Mouse (Mus musculus): ENCODE measurements around the gene Rbfox3. TPM values are rescaled to one million over a fixed set of nuclear protein-coding genes. Genes with fewer than 3 reads are reported as not detected.

Gene Rbfox3
- polyA plus RNA-seq, 1 experiment from 2014 or later: 1.5 TPM

DNA sequence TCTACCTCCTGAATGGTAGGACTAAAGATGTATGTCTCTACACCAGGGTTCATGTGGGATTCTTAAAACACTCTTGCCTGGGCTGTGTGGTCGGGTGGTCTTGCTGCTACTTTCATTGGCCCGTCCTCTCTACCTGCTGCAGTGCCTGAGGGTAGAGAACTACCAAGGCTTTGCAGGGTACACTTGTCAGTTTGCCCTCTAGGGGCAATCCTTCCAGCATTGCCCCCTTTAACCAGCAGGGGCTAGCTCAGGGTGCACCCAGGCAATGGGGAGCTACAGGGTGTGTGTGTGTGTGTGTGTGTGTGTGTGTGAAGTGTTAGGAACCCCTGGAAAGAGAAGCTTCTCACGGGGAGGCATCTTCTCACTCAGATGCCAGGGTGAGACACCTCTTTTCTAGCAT, 173.6 kb downstream of the Rbfox3 start:
- no peak overlapping the region for H3K4me3 ChIP-seq
- no peaks in the 10 kb centered on the region for H3K9me3 ChIP-seq
- no peak for ATAC-seq (ENCODE audit: insufficient number of reproducible peaks, insufficient read depth, low FRiP score, low TSS enrichment, low read depth)
- WGBS: 64% methylated on average over 3 of the region's 3 CpGs
- H3K4me2 ChIP-seq: no peak overlapping the region
- peaks cover 19% of the 10 kb centered on the region; the same call in 1 of the 2 replicates for H3K27me3 ChIP-seq
- H3K4me1 ChIP-seq: peaks cover 14% of the 10 kb centered on the region
- no peak overlapping the region for H3K9ac ChIP-seq
- no peak overlapping the region for H3K27ac ChIP-seq
- H3K36me3 ChIP-seq: no peaks in the 10 kb centered on the region

- no peak overlapping the region for H3K9ac ChIP-seq
- peaks cover 14% of the 10 kb centered on the region for H3K4me1 ChIP-seq
- H3K27me3 ChIP-seq: peaks cover 19% of the 10 kb centered on the region; the same call in 1 of the 2 replicates
- no peaks in the 10 kb centered on the region for H3K9me3 ChIP-seq
- ATAC-seq (ENCODE audit: insufficient number of reproducible peaks, insufficient read depth, low FRiP score, low TSS enrichment, low read depth): no peak
- no peak overlapping the region for H3K27ac ChIP-seq
- no peak overlapping the region for H3K4me2 ChIP-seq
- 76% methylated on average over 4 of the region's 4 CpGs for WGBS
- H3K36me3 ChIP-seq: no peaks in the 10 kb centered on the region
- H3K4me3 ChIP-seq: no peak overlapping the region
Observed at GRCm38 (mm10) chr11:118736993-118737392, 174.4 kb downstream of the Rbfox3 start.

GRCm38 (mm10) chr11:118731655-118732054, 179.7 kb downstream of the Rbfox3 start:
- H3K4me1 ChIP-seq: 0 out of 2 replicates have a peak, but pooled peaks cover 4% of the 10 kb centered on the region
- H3K9me3 ChIP-seq: 0 out of 2 replicates have a peak, but pooled peaks cover 3% of the 10 kb centered on the region
- no peak overlapping the region for H3K4me2 ChIP-seq
- 83% methylated on average over 5 of the region's 5 CpGs for WGBS
- H3K4me3 ChIP-seq: no peak overlapping the region
- H3K27ac ChIP-seq: no peak overlapping the region
- H3K9ac ChIP-seq: no peak overlapping the region
- no peak for ATAC-seq (ENCODE audit: insufficient number of reproducible peaks, insufficient read depth, low FRiP score, low TSS enrichment, low read depth)
- H3K36me3 ChIP-seq: no peaks in the 10 kb centered on the region
- peaks cover 4% of the 10 kb centered on the region; the same call in 1 of the 2 replicates for H3K27me3 ChIP-seq

- H3K27me3 ChIP-seq: no peaks in the 10 kb centered on the region
- 0 out of 2 replicates have a peak, but pooled peaks cover 3% of the 10 kb centered on the region for H3K9me3 ChIP-seq
- 44% methylated on average over 8 of the region's 8 CpGs for WGBS
- 0 out of 2 replicates have a peak, but pooled peaks cover 4% of the 10 kb centered on the region for H3K4me1 ChIP-seq
- no peak overlapping the region for H3K9ac ChIP-seq
- H3K36me3 ChIP-seq: no peaks in the 10 kb centered on the region
- H3K4me2 ChIP-seq: no peak overlapping the region
- no peak overlapping the region for H3K4me3 ChIP-seq
- ATAC-seq (ENCODE audit: insufficient number of reproducible peaks, insufficient read depth, low FRiP score, low TSS enrichment, low read depth): no peak
- H3K27ac ChIP-seq: no peak overlapping the region
Observed at GRCm38 (mm10) chr11:118729373-118729772, 182.0 kb downstream of the Rbfox3 start.

- ATAC-seq (ENCODE audit: insufficient number of reproducible peaks, insufficient read depth, low FRiP score, low TSS enrichment, low read depth): no peak
- Histone ChIP-seq H3K9me3 (0 out of 2 replicates have a peak, but pooled peaks cover 3% of the 10 kb centered on the region), H3K27me3 (no peaks in the 10 kb centered on the region), H3K27ac (no peak overlapping the region), H3K9ac (no peak overlapping the region), H3K4me3 (no peak overlapping the region), H3K4me2 (no peak overlapping the region), H3K4me1 (0 out of 2 replicates have a peak, but pooled peaks cover 4% of the 10 kb centered on the region), H3K36me3 (no peaks in the 10 kb centered on the region)
- 72% methylated on average over 12 of the region's 12 CpGs for WGBS
Observed at GRCm38 (mm10) chr11:118728797-118729196, 182.6 kb downstream of the Rbfox3 start.

DNA sequence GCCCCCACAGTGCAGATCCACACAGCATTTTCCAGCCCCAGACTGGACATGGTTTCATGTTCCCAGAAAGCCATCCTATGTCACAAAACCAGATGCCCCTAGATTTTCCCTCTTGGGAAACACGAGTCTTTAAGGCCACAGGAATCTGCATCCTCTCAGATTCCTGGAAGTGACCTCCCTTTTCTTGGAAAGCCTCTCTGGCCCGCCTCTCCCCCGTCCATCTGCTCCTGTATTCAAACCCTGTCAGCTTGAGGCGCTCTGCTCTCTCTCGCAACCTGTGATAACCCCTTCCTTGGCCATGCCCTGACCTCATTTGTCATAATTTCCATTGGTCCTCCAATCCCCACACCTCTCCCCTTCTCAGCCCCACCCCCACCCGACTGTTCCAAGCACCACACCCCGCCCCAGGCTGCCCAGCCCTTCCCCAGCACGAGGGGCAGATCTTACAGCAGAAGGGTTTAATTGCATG, 183.3 kb downstream of the Rbfox3 start:
- H3K9me3 ChIP-seq: 0 out of 2 replicates have a peak, but pooled peaks cover 3% of the 10 kb centered on the region
- 0 out of 2 replicates have a peak, but pooled peaks cover 4% of the 10 kb centered on the region for H3K4me1 ChIP-seq
- H3K36me3 ChIP-seq: no peaks in the 10 kb centered on the region
- no peak for ATAC-seq (ENCODE audit: insufficient number of reproducible peaks, insufficient read depth, low FRiP score, low TSS enrichment, low read depth)
- H3K4me3 ChIP-seq: no peak overlapping the region
- no peak overlapping the region for H3K9ac ChIP-seq
- 19% methylated on average over 8 of the region's 8 CpGs for WGBS
- no peak overlapping the region for H3K4me2 ChIP-seq
- no peaks in the 10 kb centered on the region for H3K27me3 ChIP-seq
- H3K27ac ChIP-seq: no peak overlapping the region

DNA sequence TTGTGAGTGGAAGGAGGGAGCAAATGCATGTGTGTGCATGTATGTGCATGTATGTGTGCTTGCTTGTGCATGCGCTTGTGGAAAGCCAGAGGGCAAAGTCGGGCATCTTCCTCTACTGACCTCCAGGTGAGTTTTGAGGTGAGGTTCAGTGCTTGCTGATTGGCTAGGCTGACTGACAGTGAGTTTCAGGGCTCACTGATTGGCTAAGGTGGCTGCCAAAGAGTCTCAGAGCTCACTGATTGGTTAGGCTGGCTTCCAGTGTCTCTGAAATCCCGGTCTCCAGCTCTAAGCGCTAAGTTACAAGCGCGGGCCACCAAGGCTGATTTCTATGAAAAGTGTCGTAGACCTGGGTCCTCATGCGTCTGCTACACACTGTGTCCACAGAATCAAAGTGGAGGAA, 185.0 kb downstream of the Rbfox3 start:
- Histone ChIP-seq H3K4me1 (peaks cover 7% of the 10 kb centered on the region; the same call in 1 of the 2 replicates), H3K4me3 (no peak overlapping the region), H3K4me2 (no peak overlapping the region), H3K36me3 (no peaks in the 10 kb centered on the region), H3K9ac (no peak overlapping the region), H3K9me3 (0 out of 2 replicates have a peak, but pooled peaks cover 3% of the 10 kb centered on the region), H3K27me3 (0 out of 2 replicates have a peak, but pooled peaks cover 7% of the 10 kb centered on the region), H3K27ac (no peak overlapping the region)
- ATAC-seq (ENCODE audit: insufficient number of reproducible peaks, insufficient read depth, low FRiP score, low TSS enrichment, low read depth): no peak
- WGBS: 70% methylated on average over 8 of the region's 8 CpGs

- Histone ChIP-seq H3K9me3 (no peaks in the 10 kb centered on the region), H3K4me1 (peaks cover 7% of the 10 kb centered on the region; the same call in 1 of the 2 replicates), H3K4me3 (no peak overlapping the region), H3K36me3 (no peaks in the 10 kb centered on the region), H3K27ac (no peak overlapping the region), H3K9ac (no peak overlapping the region), H3K4me2 (no peak overlapping the region), H3K27me3 (0 out of 2 replicates have a peak, but pooled peaks cover 7% of the 10 kb centered on the region)
- WGBS: 82% methylated on average over 8 of the region's 8 CpGs
- ATAC-seq (ENCODE audit: insufficient number of reproducible peaks, insufficient read depth, low FRiP score, low TSS enrichment, low read depth): no peak
Observed at GRCm38 (mm10) chr11:118724423-118724822, 187.0 kb downstream of the Rbfox3 start.

DNA sequence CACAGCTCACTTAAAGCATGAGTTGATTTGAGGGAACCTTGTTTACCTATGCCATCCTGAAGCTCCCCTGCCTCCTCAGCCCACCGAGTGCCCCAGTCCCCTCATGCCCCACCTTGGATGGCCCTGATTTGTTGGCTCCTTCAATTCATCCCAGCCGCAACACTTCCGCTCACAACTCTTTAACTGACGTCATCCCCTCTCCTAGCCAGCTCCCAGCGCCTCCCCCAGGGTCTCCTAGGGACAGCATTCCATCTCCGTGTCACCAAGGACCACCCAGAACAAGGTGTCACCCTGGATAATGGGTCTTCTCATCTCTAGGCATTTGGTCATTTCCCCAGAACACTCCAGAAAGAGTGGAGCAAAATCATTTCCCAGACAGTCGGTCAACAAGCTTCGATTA, 188.2 kb downstream of the Rbfox3 start:
- Histone ChIP-seq H3K27me3 (0 out of 2 replicates have a peak, but pooled peaks cover 7% of the 10 kb centered on the region), H3K4me2 (no peak overlapping the region), H3K36me3 (no peaks in the 10 kb centered on the region), H3K27ac (no peak overlapping the region), H3K9me3 (no peaks in the 10 kb centered on the region), H3K4me1 (peaks cover 7% of the 10 kb centered on the region; the same call in 1 of the 2 replicates), H3K9ac (no peak overlapping the region), H3K4me3 (no peak overlapping the region)
- no peak for ATAC-seq (ENCODE audit: insufficient number of reproducible peaks, insufficient read depth, low FRiP score, low TSS enrichment, low read depth)
- WGBS: 60% methylated on average over 8 of the region's 8 CpGs

DNA sequence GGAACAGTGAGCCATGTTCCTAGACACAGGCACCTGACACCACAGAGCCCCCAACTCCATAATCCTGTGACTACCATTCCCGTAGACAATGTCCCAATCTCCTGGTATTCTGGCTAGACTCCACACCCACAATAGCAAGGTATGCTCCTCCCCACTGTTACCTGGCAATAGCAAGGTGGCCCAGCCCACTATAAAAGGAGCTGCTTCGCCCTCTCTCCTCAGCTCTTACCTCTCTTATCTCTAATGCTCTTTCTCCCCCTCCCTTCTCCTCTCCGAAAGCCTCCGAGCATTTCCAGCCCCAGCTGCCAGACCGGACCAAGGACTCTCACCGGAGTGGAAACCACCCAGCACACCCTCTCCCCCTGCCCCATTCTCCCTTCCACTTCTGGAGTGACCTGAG, 189.5 kb downstream of the Rbfox3 start:
- Histone ChIP-seq H3K27me3 (0 out of 2 replicates have a peak, but pooled peaks cover 7% of the 10 kb centered on the region), H3K4me1 (peaks cover 3% of the 10 kb centered on the region; the same call in 1 of the 2 replicates), H3K9me3 (no peaks in the 10 kb centered on the region), H3K36me3 (no peaks in the 10 kb centered on the region), H3K4me3 (no peak overlapping the region), H3K27ac (no peak overlapping the region), H3K4me2 (no peak overlapping the region), H3K9ac (no peak overlapping the region)
- 55% methylated on average over 6 of the region's 6 CpGs for WGBS
- ATAC-seq (ENCODE audit: insufficient number of reproducible peaks, insufficient read depth, low FRiP score, low TSS enrichment, low read depth): no peak

DNA sequence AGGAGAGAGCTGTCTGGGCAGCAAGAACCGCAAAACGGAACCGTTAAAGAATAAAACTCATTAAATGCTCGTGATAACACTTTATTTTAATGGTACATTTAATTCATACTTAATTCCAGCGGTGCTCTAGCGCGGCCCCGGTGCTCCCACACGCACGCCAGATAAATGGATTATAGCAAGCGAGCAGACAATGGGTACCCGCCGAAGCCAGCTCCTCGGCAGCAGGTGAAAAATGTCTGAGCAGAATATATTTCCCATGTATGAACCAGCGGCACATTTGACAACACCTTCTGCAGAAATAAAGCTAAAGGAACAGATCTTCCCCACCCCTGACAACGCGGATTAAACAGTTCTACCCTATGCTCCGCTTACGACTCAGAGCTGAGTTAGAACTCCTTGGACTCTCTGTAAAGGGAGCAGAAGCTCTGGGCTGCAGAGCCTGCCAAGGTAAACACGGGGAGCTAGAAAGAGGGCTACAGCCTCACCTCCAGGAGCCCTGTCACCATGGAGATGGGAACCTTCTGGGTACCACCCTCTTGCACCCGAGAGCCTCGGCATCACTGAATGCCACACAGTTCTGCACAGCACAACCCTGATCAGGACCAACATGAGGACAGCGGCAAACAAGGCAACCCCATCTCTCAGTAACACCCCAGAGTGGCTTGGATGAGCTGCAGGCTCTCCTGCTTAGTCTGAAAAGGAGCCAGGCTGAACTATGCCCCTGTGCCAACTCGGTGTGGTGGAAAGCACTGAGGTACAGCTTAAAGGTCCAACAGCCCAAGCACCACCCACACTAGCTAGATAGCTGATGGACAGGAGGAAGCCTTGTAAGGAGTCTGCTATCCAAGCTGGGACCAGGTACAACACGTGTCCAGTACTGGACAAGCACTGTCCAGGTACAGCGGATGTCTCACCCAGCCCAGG, 196.5 kb downstream of the Rbfox3 start:
- Histone ChIP-seq H3K4me1 (no peaks in the 10 kb centered on the region), H3K4me2 (no peak overlapping the region), H3K27me3 (no peaks in the 10 kb centered on the region), H3K4me3 (no peak overlapping the region), H3K27ac (no peak overlapping the region), H3K9ac (no peak overlapping the region), H3K36me3 (no peaks in the 10 kb centered on the region), H3K9me3 (no peaks in the 10 kb centered on the region)
- 85% methylated on average over 26 of the region's 26 CpGs for WGBS
- no peak for ATAC-seq (ENCODE audit: insufficient number of reproducible peaks, insufficient read depth, low FRiP score, low TSS enrichment, low read depth)
